Mouse (Mus musculus): Measurements from ENCODE around the gene Gm45140. TPM values are rescaled to one million over a fixed set of nuclear protein-coding genes. Genes with fewer than 3 reads are reported as not detected.
A peak's percentile ranks its signal among the peaks of the same experiment; 100 is the strongest.

Gm45140 gene
- total and polyA plus RNA-seq, 3 experiments, result 4.3 to 25.7 (median 13.0) TPM

DNA sequence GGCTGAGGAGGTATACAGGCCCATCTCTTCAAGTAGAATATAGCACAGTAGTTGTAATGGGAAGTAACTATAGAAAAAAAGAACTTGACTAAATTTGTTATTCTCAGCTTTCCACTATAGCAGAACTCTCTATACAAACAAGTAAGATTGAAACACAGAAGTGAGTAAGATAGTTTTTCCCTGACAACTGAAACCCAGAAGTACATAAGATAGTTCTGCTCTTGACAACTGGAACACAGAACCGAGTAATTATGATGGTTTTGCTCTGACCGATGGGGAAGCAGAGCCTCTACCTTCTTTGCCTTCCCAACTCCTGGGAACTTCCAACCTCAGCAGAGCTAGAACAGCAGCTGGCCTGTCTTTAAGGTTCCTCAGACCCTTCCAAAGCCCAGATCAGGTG lies 26.5 kb downstream of the Gm45140 start (continued):
- peak; percentile 42; the same call in 1 of the 2 replicates for TF ChIP-seq TCF12 (IDR thresholded peaks at IDR 0.05; ENCODE audit: low read depth, low read length)
- no peak for TF ChIP-seq NELFE (IDR thresholded peaks at IDR 0.05; ENCODE audit: low read depth, low read length)
- no peak for TF ChIP-seq NRF1 (IDR thresholded peaks at IDR 0.05; ENCODE audit: low read depth, low read length)
- no peak for TF ChIP-seq ZMIZ1 (IDR thresholded peaks at IDR 0.05; ENCODE audit: low read depth, low read length)
- peak; percentile 89 for TF ChIP-seq JUND (conservative IDR thresholded peaks at IDR 0.05; ENCODE audit: low read depth, low read length)
- TF ChIP-seq MEF2A (IDR thresholded peaks at IDR 0.05; ENCODE audit: borderline replicate concordance, low read depth, low read length), result peak; percentile 44
- no peak for TF ChIP-seq GABPA (IDR thresholded peaks at IDR 0.05; ENCODE audit: insufficient replicate concordance, low read depth, low read length)
- no peak for TF ChIP-seq MAX (IDR thresholded peaks at IDR 0.05; ENCODE audit: low read length)
- TF ChIP-seq IRF4 (IDR thresholded peaks at IDR 0.05; ENCODE audit: low read depth, low read length), result peak; percentile 96
- TF ChIP-seq POLR2AphosphoS2 (IDR thresholded peaks at IDR 0.05; ENCODE audit: low read depth, low read length), result no peak
- no peak for TF ChIP-seq USF1 (IDR thresholded peaks at IDR 0.05; ENCODE audit: low read depth, low read length)
- TF ChIP-seq TBP (conservative IDR thresholded peaks at IDR 0.05; ENCODE audit: low read depth, low read length), result no peak
- no peak for TF ChIP-seq MAZ (IDR thresholded peaks at IDR 0.05; ENCODE audit: low read depth, low read length)
- no peak for TF ChIP-seq KAT2A (IDR thresholded peaks at IDR 0.05; ENCODE audit: insufficient replicate concordance, low read length)
- TF ChIP-seq POLR2A (IDR thresholded peaks at IDR 0.05; ENCODE audit: low read depth, low read length), result no peak
- TF ChIP-seq USF2 (conservative IDR thresholded peaks at IDR 0.05; ENCODE audit: low read depth, low read length), result no peak

DNA sequence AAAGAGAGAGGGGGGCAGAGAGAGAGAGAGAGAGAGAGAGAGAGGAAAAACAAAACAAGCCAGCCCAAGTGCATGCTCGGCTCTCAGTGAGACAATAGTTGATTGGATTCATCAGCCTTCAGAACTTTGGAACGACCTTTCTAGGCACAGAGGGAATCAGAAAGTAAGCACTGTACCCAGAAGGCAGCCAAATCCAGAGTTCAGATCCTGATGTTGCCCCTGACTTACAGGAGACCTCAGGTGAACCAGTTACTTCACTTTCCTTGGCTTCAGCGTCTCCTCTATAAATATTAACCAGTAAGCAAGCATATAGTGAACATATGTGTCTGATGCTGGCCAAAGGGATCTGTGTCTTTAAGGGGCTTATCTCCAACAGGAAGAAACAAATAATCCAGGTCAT lies 27.1 kb downstream of the Gm45140 start:
- Histone ChIP-seq H3K36me3 (replicated peaks in 1 of 2; ENCODE audit: control insufficient read depth in 1 of 2, insufficient read depth in 1 of 2, low read length in 1 of 2) (peaks cover 6 to 38% of the 10 kb centered on the region in 2 experiments), H3K27me3 (replicated peaks) (no peaks in the 10 kb centered on the region), H3K4me1 (ENCODE audit: control insufficient read depth in 1 of 2, insufficient read depth in 2 of 2) (peaks cover 17 to 66% of the 10 kb centered on the region in 2 experiments), H3K79me2 (replicated peaks; ENCODE audit: control insufficient read depth, extremely low read depth, insufficient read depth, poor library complexity, severe bottlenecking) (peaks cover 37% of the 10 kb centered on the region), H3K4me2 (ENCODE audit: insufficient read depth, low read depth, poor library complexity, severe bottlenecking) (peak overlapping the region; percentile 53), H3K27ac (ENCODE audit: insufficient read depth, low read depth) (peak overlapping the region; percentile 48), H3K4me3 (replicated peaks in 1 of 3; ENCODE audit: low read depth in 2 of 3, low read length in 2 of 3, poor library complexity in 1 of 3) (peak overlapping the region in 1 of 3 experiments; percentile 75), H3K9me3 (replicated peaks; ENCODE audit: low read length) (no peaks in the 10 kb centered on the region), H3K9ac (ENCODE audit: insufficient read depth, low read depth) (peak overlapping the region; percentile 52)
- in situ Hi-C loops (cut with MboI; ENCODE audit: low pct_ligation_motif_present, low pct_unique_long_range_greater_than_20kb, low sequenced_read_pairs), result no loop called here
- no peak for TF ChIP-seq CHD2 (IDR thresholded peaks at IDR 0.05; ENCODE audit: low read length)
- no peak for TF ChIP-seq NRF1 (IDR thresholded peaks at IDR 0.05; ENCODE audit: low read depth, low read length)
- no peak for TF ChIP-seq POLR2AphosphoS2 (IDR thresholded peaks at IDR 0.05; ENCODE audit: low read depth, low read length)
- no peak for TF ChIP-seq EP300 (IDR thresholded peaks at IDR 0.05; ENCODE audit: low read length)
- TF ChIP-seq MYC (IDR thresholded peaks at IDR 0.05; ENCODE audit: low read depth, low read length), result no peak
- no peak for TF ChIP-seq ZC3H11A (IDR thresholded peaks at IDR 0.05; ENCODE audit: low read depth, low read length)
- no peak for TF ChIP-seq POLR2A (IDR thresholded peaks at IDR 0.05; ENCODE audit: low read depth, low read length)
- TF ChIP-seq MAX (IDR thresholded peaks at IDR 0.05; ENCODE audit: low read length), result no peak
- no peak for TF ChIP-seq PAX5 (IDR thresholded peaks at IDR 0.05; ENCODE audit: low read length)
- no peak for TF ChIP-seq ELF1 (IDR thresholded peaks at IDR 0.05; ENCODE audit: low read depth, low read length)
- no peak for TF ChIP-seq ETS1 (conservative IDR thresholded peaks at IDR 0.05; ENCODE audit: low read depth, low read length)
- no peak for TF ChIP-seq MXI1 (IDR thresholded peaks at IDR 0.05; ENCODE audit: low read depth, low read length)
- DNase-seq (ENCODE audit: extremely low read depth), result no peak
- dilution Hi-C loops (cut with MboI; ENCODE audit: extremely low pct_ligation_motif_present, extremely low pct_unique_long_range_greater_than_20kb, low sequenced_read_pairs), result no loop called here

All from CH12.LX (cell line).